Mouse (Mus musculus): ENCODE measurements around the gene Ing1. TPM values are rescaled to one million over a fixed set of nuclear protein-coding genes. Genes with fewer than 3 reads are reported as not detected.

The Ing1 gene
- polyA plus RNA-seq, 1 experiment from 2014 or later: 40.3 TPM

Other genes starting within 250 kb of the Ing1 start
- 57.1 and 63.8 TPM in 2 replicates for gene Col4a2, start 242.8 kb upstream of the Ing1 start, polyA plus RNA-seq (2014; fragmentation: Nextera tagmentation; extraction: Ambion mirVana)
- gene Col4a1, start 242.7 kb upstream of the Ing1 start, polyA plus RNA-seq (2014; fragmentation: Nextera tagmentation; extraction: Ambion mirVana): 216 and 233 TPM in 2 replicates
- 4.6 and 6.2 TPM in 2 replicates for gene Rab20, start 76.9 kb upstream of the Ing1 start, polyA plus RNA-seq (2014; fragmentation: Nextera tagmentation; extraction: Ambion mirVana)
- 123 and 133 TPM in 2 replicates for gene Naxd, start 58.1 kb upstream of the Ing1 start, polyA plus RNA-seq (2014; fragmentation: Nextera tagmentation; extraction: Ambion mirVana)
- 25.0 and 35.5 TPM in 2 replicates for gene Cars2, start 4.8 kb upstream of the Ing1 start, polyA plus RNA-seq (2014; fragmentation: Nextera tagmentation; extraction: Ambion mirVana)
- gene Ankrd10, start 80.2 kb downstream of the Ing1 start, polyA plus RNA-seq (2014; fragmentation: Nextera tagmentation; extraction: Ambion mirVana): 101 and 109 TPM in 2 replicates
- not detected in 2 replicates for gene 1700016D06Rik, start 145.5 kb downstream of the Ing1 start, polyA plus RNA-seq (2014; fragmentation: Nextera tagmentation; extraction: Ambion mirVana)
- gene Arhgef7, start 172.2 kb downstream of the Ing1 start, polyA plus RNA-seq (2014; fragmentation: Nextera tagmentation; extraction: Ambion mirVana): 37.0 and 37.4 TPM in 2 replicates